8 mouse cellular contexts compared by ENCODE assay signal in the genomic region with DNA sequence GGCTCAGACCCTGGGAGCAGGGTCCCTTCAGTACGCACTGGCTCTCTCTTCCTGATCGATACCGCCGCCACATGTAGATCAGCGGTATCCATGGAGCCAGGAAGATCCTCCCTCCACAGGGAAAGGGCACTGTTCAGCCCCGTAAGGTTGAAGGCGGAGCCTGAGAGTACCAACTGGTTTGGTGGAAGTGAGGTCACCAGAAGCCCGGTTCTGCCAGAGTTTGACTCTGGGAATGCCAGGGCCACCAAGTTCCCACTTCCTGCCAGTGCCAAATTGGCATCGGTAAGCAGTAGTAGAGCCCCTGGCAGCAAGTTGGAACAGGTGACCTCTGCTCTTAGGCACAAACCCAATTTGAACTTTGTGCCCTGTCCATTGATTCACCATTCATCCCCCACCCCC. TPM values are rescaled to one million over a fixed set of nuclear protein-coding genes. Genes with fewer than 3 reads are reported as not detected.
DNase-seq lines count a peak whose midpoint lies in the region; ATAC-seq lines count a peak whose summit lies in the region.

No protein-coding gene starts in this region.

- peak overlapping the region; percentile 51 for H3K4me2 ChIP-seq in hindbrain, embryonic 16.5 days (ENCODE audit: low read length)
- H3K4me2 ChIP-seq in liver, embryonic 11.5 days = peak overlapping the region; percentile 93
- peak overlapping the region; percentile 87 for H3K4me2 ChIP-seq in neural tube, embryonic 12.5 days (replicated peaks)

- H3K4me3 ChIP-seq in heart, embryonic 10.5 days = peak overlapping the region; percentile 72
- H3K4me3 ChIP-seq in embryonic facial prominence, embryonic 10.5 days = peak overlapping the region; percentile 72
- H3K4me3 ChIP-seq in hindbrain, embryonic 16.5 days (ENCODE audit: low read length) = peak overlapping the region; percentile 49
- H3K4me3 ChIP-seq in liver, embryonic 11.5 days (ENCODE audit: low read depth, low read length) = peak overlapping the region; percentile 80
- peak overlapping the region; percentile 58 for H3K4me3 ChIP-seq in neural tube, embryonic 12.5 days

- peaks cover 17% of the 10 kb centered on the region; the same call in 1 of the 2 replicates for H3K27me3 ChIP-seq in heart, embryonic 10.5 days (ENCODE audit: insufficient read depth, poor library complexity, severe bottlenecking)
- H3K27me3 ChIP-seq in embryonic facial prominence, embryonic 10.5 days (replicated peaks; ENCODE audit: low read depth, poor library complexity, severe bottlenecking) = peaks cover 90% of the 10 kb centered on the region
- H3K27me3 ChIP-seq in hindbrain, embryonic 16.5 days (replicated peaks; ENCODE audit: control insufficient read depth, insufficient read depth, low read length) = peaks cover 10% of the 10 kb centered on the region; the same call in 1 of the 2 replicates
- H3K27me3 ChIP-seq in liver, embryonic 11.5 days (replicated peaks; ENCODE audit: control insufficient read depth, insufficient read depth, low read length) = no peaks in the 10 kb centered on the region
- H3K27me3 ChIP-seq in neural tube, embryonic 12.5 days (replicated peaks) = peaks cover 30% of the 10 kb centered on the region

- H3K4me1 ChIP-seq in heart, embryonic 10.5 days = peaks cover 51% of the 10 kb centered on the region
- H3K4me1 ChIP-seq in embryonic facial prominence, embryonic 10.5 days = peaks cover 55% of the 10 kb centered on the region
- H3K4me1 ChIP-seq in hindbrain, embryonic 16.5 days (ENCODE audit: control insufficient read depth, insufficient read depth, low read depth, low read length) = peaks cover 19% of the 10 kb centered on the region
- peaks cover 38% of the 10 kb centered on the region for H3K4me1 ChIP-seq in liver, embryonic 11.5 days (replicated peaks; ENCODE audit: control insufficient read depth, insufficient read depth, low read length)
- H3K4me1 ChIP-seq in neural tube, embryonic 12.5 days = peaks cover 31% of the 10 kb centered on the region

- WGBS in heart, embryonic 10.5 days = 3% methylated on average over 9 of the region's 9 CpGs
- WGBS in embryonic facial prominence, embryonic 10.5 days = under 1% methylated on average over 9 of the region's 9 CpGs
- whole genome bisulfite sequencing in hindbrain, embryonic 16.5 days = 3% methylated on average over 9 of the region's 9 CpGs
- WGBS in liver, embryonic 11.5 days = 9% methylated on average over 9 of the region's 9 CpGs
- under 1% methylated on average over 9 of the region's 9 CpGs for WGBS in neural tube, embryonic 12.5 days

- DNase-seq in heart, embryonic 10.5 days (ENCODE audit: low spot score) = no peak
- no peak for DNase-seq in heart, adult 9 months (ENCODE audit: low spot score in 2 of 2)
- peak; percentile 66 for DNase-seq in Muller cell, postnatal 12 days (ENCODE audit: inconsistent ontology term)
- no peak for DNase-seq in embryonic facial prominence, embryonic 10.5 days (ENCODE audit: low spot score)
- DNase-seq in liver, embryonic 11.5 days (ENCODE audit: low spot score) = no peak
- no peak for DNase-seq in left cerebral cortex, adult 18-20 months (ENCODE audit: low spot score in 2 of 2)

- peak overlapping the region; percentile 66 for H3K9ac ChIP-seq in hindbrain, embryonic 16.5 days (ENCODE audit: low read depth, low read length)
- H3K9ac ChIP-seq in liver, embryonic 11.5 days (ENCODE audit: low read depth, low read length) = peak overlapping the region; percentile 74
- peak overlapping the region; percentile 60 for H3K9ac ChIP-seq in neural tube, embryonic 12.5 days

- H3K27ac ChIP-seq in heart, embryonic 10.5 days = 0 out of 2 replicates have a peak overlapping the region, but pooled peaks have one; percentile 84
- peak overlapping the region; percentile 12; the same call in 1 of the 2 replicates for H3K27ac ChIP-seq in embryonic facial prominence, embryonic 10.5 days (replicated peaks)
- H3K27ac ChIP-seq in hindbrain, embryonic 16.5 days (ENCODE audit: low read depth, low read length) = peak overlapping the region; percentile 9; the same call in 1 of the 2 replicates
- H3K27ac ChIP-seq in liver, embryonic 11.5 days (ENCODE audit: low read depth, low read length) = peak overlapping the region; percentile 72; the same call in 1 of the 2 replicates
- H3K27ac ChIP-seq in neural tube, embryonic 12.5 days = no peak overlapping the region

- no peaks in the 10 kb centered on the region for H3K36me3 ChIP-seq in heart, embryonic 10.5 days
- H3K36me3 ChIP-seq in embryonic facial prominence, embryonic 10.5 days (replicated peaks) = no peaks in the 10 kb centered on the region
- H3K36me3 ChIP-seq in hindbrain, embryonic 16.5 days (ENCODE audit: control insufficient read depth, insufficient read depth, low read length) = no peaks in the 10 kb centered on the region
- no peaks in the 10 kb centered on the region; the same call in 1 of the 2 replicates for H3K36me3 ChIP-seq in liver, embryonic 11.5 days (ENCODE audit: control insufficient read depth, insufficient read depth, low read length)
- H3K36me3 ChIP-seq in neural tube, embryonic 12.5 days = no peaks in the 10 kb centered on the region

- ATAC-seq in hindbrain, embryonic 16.5 days = peak; percentile 52; the same call in 1 of the 2 replicates
- ATAC-seq in liver, embryonic 11.5 days (replicated peaks; ENCODE audit: low FRiP score) = 0 out of 2 replicates have a peak, but pooled peaks have one; percentile 14
- ATAC-seq in neural tube, embryonic 12.5 days (ENCODE audit: low FRiP score, low read depth) = no peak

- no peaks in the 10 kb centered on the region for H3K9me3 ChIP-seq in heart, embryonic 10.5 days
- no peaks in the 10 kb centered on the region for H3K9me3 ChIP-seq in embryonic facial prominence, embryonic 10.5 days
- no peaks in the 10 kb centered on the region for H3K9me3 ChIP-seq in hindbrain, embryonic 16.5 days (ENCODE audit: control insufficient read depth, low read length)
- no peaks in the 10 kb centered on the region for H3K9me3 ChIP-seq in liver, embryonic 11.5 days (ENCODE audit: control insufficient read depth, low read length)
- H3K9me3 ChIP-seq in neural tube, embryonic 12.5 days = no peaks in the 10 kb centered on the region

RNA-seq across cellular contexts. Expression of gene Slc9a3r1, which starts 1.8 kb away (rescaled TPM):
- polyA plus RNA-seq in heart, embryonic 10.5 days (2016; fragmentation: Nextera tagmentation; extraction: Ambion mirVana) = 29.5 and 74.6 TPM in 2 replicates
- 39.2 and 42.5 TPM in 2 replicates for polyA plus RNA-seq in embryonic facial prominence, embryonic 10.5 days (2016; fragmentation: Nextera tagmentation; extraction: Ambion mirVana)
- polyA plus RNA-seq in hindbrain, embryonic 16.5 days (2015; fragmentation: Nextera tagmentation; extraction: Ambion mirVana) = 81.5 and 93.4 TPM in 2 replicates
- polyA plus RNA-seq in liver, embryonic 11.5 days (2014; fragmentation: Nextera tagmentation; extraction: Ambion mirVana) = 117 and 121 TPM in 2 replicates
- 36.7 and 41.1 TPM in 2 replicates for polyA plus RNA-seq in neural tube, embryonic 12.5 days (2016; fragmentation: Nextera tagmentation; extraction: Ambion mirVana)
- 10 to 100 TPM; 60.9 to 68.1 TPM for total RNA-seq in left cerebral cortex, adult 18-20 months (2021)

RNA-seq across cellular contexts. Expression of gene Tmem104, which starts 22.3 kb away (rescaled TPM):
- 9.6 TPM in 2 replicates for polyA plus RNA-seq in heart, embryonic 10.5 days (2016; fragmentation: Nextera tagmentation; extraction: Ambion mirVana)
- 10.1 and 10.3 TPM in 2 replicates for polyA plus RNA-seq in embryonic facial prominence, embryonic 10.5 days (2016; fragmentation: Nextera tagmentation; extraction: Ambion mirVana)
- polyA plus RNA-seq in hindbrain, embryonic 16.5 days (2015; fragmentation: Nextera tagmentation; extraction: Ambion mirVana) = 12.3 and 13.1 TPM in 2 replicates
- 10.8 and 13.1 TPM in 2 replicates for polyA plus RNA-seq in liver, embryonic 11.5 days (2014; fragmentation: Nextera tagmentation; extraction: Ambion mirVana)
- 8.6 and 9.7 TPM in 2 replicates for polyA plus RNA-seq in neural tube, embryonic 12.5 days (2016; fragmentation: Nextera tagmentation; extraction: Ambion mirVana)
- 10 to 100 TPM; 14.9 to 16.2 TPM for total RNA-seq in left cerebral cortex, adult 18-20 months (2021)

RNA-seq across cellular contexts. Expression of gene Nat9, which starts 22.7 kb away (rescaled TPM):
- 15.8 and 17.0 TPM in 2 replicates for polyA plus RNA-seq in heart, embryonic 10.5 days (2016; fragmentation: Nextera tagmentation; extraction: Ambion mirVana)
- polyA plus RNA-seq in embryonic facial prominence, embryonic 10.5 days (2016; fragmentation: Nextera tagmentation; extraction: Ambion mirVana) = 18.2 and 18.4 TPM in 2 replicates
- 20.9 and 24.6 TPM in 2 replicates for polyA plus RNA-seq in hindbrain, embryonic 16.5 days (2015; fragmentation: Nextera tagmentation; extraction: Ambion mirVana)
- 17.0 and 20.1 TPM in 2 replicates for polyA plus RNA-seq in liver, embryonic 11.5 days (2014; fragmentation: Nextera tagmentation; extraction: Ambion mirVana)
- polyA plus RNA-seq in neural tube, embryonic 12.5 days (2016; fragmentation: Nextera tagmentation; extraction: Ambion mirVana) = 19.7 and 20.3 TPM in 2 replicates
- total RNA-seq in left cerebral cortex, adult 18-20 months (2021) = 10 to 100 TPM; 24.3 to 30.5 TPM

RNA-seq across cellular contexts. Expression of gene Cd300lf, which starts 31.2 kb away (rescaled TPM):
- polyA plus RNA-seq in heart, embryonic 10.5 days (2016; fragmentation: Nextera tagmentation; extraction: Ambion mirVana) = 0.08 and 0.27 TPM in 2 replicates
- 0.19 TPM in 1 of 2 replicates, not detected in the other for polyA plus RNA-seq in embryonic facial prominence, embryonic 10.5 days (2016; fragmentation: Nextera tagmentation; extraction: Ambion mirVana)
- polyA plus RNA-seq in hindbrain, embryonic 16.5 days (2015; fragmentation: Nextera tagmentation; extraction: Ambion mirVana) = 0.29 and 0.32 TPM in 2 replicates
- 0.63 and 0.86 TPM in 2 replicates for polyA plus RNA-seq in liver, embryonic 11.5 days (2014; fragmentation: Nextera tagmentation; extraction: Ambion mirVana)
- polyA plus RNA-seq in neural tube, embryonic 12.5 days (2016; fragmentation: Nextera tagmentation; extraction: Ambion mirVana) = 0.61 TPM in 1 of 2 replicates, not detected in the other
- total RNA-seq in left cerebral cortex, adult 18-20 months (2021) = under 1 TPM; 0.30 to 0.42 TPM
